Mouse (Mus musculus): ENCODE results near the gene Hsf2bp. TPM values are rescaled to one million over a fixed set of nuclear protein-coding genes. Genes with fewer than 3 reads are reported as not detected.
"Not testable (repeated sequence)": the region's sequence is repeated elsewhere in the genome, so short reads cannot be mapped to it uniquely, and the experiment has no call there.

The Hsf2bp gene
- total RNA-seq (2015) (0.05 TPM in 1 of 2 replicates, not detected in the other), total RNA-seq (2017) (not detected in 2 replicates)

DNA sequence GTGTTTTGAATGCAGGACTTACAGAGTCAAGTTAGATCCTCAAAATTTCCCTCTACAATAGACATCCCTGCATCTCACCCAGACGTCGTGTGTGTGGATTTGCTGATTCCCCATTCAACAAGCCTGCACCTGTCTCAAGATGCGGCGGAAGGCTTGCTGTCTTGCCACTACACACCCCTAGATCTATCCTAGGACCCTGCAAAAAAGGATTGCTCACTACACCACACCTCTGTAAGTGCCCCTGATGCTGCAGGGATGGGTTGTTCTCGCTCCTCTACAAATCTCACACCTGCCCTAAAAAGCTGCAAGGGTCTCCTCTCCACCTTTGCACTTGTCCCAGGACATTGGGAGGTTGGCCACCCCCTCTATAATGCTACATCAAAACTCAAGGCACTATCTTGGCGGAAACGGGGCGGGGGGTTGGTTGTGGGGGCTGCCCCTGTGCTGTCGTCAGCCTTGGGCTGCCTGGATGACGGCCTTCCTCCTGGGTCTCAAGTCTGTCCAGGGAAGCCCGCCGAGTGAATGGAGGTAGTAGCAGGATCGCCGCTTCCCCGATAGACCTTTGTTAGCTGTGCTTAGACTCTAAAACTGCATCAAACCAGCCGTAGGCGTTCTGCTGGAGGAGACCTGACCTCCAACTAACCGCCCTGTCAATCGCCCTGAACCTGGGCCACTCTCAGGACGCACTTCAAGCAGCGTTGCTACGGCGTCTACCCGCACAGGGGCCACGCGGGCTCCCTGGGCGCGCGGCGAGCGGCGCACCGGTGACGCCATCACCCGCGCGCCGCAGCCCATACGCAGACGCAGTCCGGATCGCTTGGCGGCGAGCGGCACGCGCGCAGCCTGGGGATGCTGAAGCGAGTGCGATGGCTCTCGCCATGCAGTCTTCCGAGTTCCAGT, at the start of gene Hsf2bp, which contains the start of gene Rrp1b:
Gene Hsf2bp (minus strand): TSS at position 741 of the 900 bp plus-strand sequence.
Gene Rrp1b (plus strand): TSS at position 492 of the 900 bp plus-strand sequence.
- ATAC-seq (replicated peaks; ENCODE audit: poor library complexity), result peak; percentile 81

DNA sequence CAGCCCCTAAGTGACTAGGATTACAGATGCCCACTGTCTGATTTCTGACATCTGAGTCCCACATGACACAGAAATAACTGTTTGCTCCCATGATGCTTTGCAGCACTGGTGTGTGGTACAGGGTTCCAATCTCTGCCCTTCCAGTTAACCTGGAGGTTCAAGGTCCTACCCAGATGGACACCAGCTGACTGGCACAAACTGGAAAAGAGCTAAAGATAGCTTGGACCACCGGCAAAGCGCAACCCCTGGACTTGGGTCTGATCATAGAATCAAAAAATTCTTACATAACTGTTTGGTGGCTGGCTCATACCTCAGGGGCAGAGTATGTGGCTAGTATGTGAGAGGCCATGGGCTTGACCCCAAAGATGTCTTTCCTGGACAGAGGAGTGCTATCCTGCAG, 47.2 kb upstream of the Hsf2bp start:
- ATAC-seq (replicated peaks; ENCODE audit: poor library complexity), result no peak

DNA sequence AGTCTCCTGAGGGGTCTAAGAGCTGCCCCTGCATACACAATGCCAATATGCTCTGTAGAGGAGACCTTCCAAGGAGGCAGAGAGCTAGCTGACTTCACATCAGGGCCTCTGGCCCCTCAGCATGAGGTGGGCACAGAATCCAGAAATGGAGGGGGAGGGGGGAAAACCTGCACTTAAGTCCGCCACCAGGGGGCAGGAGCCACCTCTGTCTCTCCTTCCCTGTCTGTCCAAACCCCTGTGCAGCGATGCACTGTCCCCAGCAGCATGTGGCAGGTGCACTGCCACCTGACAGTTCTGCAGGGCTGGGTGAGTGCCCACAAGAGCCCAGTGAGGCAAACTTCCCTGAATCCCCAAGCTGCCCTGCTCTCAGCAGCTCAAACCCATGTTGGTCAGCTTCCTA, 39.0 kb upstream of the Hsf2bp start:
- peak; percentile 75 for ATAC-seq (replicated peaks; ENCODE audit: poor library complexity)

GRCm38 (mm10) chr17:32074658-32075057, 38.5 kb upstream of the Hsf2bp start:
- ATAC-seq (replicated peaks; ENCODE audit: poor library complexity), result no peak

DNA sequence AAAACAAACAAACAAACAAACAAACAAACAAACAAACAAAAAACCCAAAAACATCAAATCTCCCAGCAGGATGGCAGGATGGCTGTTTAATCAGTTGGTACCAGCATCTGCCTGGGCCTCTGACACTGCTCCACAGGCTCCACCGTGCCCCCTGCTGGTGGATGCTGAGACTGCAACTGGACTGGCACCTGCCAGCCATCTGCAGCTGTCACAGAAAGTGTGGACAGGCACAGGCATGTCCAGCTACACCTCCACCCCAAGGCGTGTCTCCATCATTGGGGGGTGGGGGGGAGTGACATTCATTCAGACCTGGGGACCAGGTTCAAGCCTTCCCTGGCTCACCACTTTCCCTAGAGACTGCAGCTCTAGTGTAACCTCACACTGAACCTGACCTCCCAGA, 37.2 kb upstream of the Hsf2bp start:
- ATAC-seq (replicated peaks; ENCODE audit: poor library complexity), result peak; percentile 89

GRCm38 (mm10) chr17:32068810-32069209, 32.7 kb upstream of the Hsf2bp start:
- 0 out of 2 replicates have a peak, but pooled peaks have one; percentile 9 for ATAC-seq (replicated peaks; ENCODE audit: poor library complexity)

- ATAC-seq (replicated peaks; ENCODE audit: poor library complexity), result no peak
Measured at GRCm38 (mm10) chr17:32068381-32068780, 32.2 kb upstream of the Hsf2bp start.

GRCm38 (mm10) chr17:32067541-32067940, 31.4 kb upstream of the Hsf2bp start:
- ATAC-seq (replicated peaks; ENCODE audit: poor library complexity), result 0 out of 2 replicates have a peak, but pooled peaks have one; percentile 38

- ATAC-seq (replicated peaks; ENCODE audit: poor library complexity), result not testable (repeated sequence)
Measured at GRCm38 (mm10) chr17:32064762-32065161, 28.6 kb upstream of the Hsf2bp start.

- no peak for ATAC-seq (replicated peaks; ENCODE audit: poor library complexity)
Measured at GRCm38 (mm10) chr17:32063654-32064053, 27.5 kb upstream of the Hsf2bp start.

- ATAC-seq (replicated peaks; ENCODE audit: poor library complexity), result no peak
Measured at GRCm38 (mm10) chr17:32061219-32061618, 25.1 kb upstream of the Hsf2bp start.

DNA sequence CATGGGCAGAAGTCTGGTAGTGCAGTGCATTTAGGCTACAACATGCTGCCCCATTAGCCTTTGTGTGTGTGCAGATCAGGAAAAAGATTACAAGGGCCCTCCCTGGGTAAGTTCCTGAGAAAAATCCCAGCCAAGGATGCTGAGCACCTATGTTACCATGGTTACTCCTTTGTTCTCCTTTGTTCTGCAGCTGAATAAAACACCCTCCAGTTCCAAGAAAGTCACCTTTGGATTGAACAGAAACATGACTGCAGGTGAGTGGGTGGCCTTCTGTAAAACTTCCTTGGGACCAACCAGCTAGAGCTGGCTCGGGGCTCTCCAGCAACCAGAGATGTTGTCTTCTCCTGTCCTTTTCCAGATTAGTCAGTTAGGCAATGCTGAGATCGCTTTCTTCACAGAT, 22.9 kb upstream of the Hsf2bp start:
- no peak for ATAC-seq (replicated peaks; ENCODE audit: poor library complexity)

- ATAC-seq (replicated peaks; ENCODE audit: poor library complexity), result no peak
Measured at GRCm38 (mm10) chr17:32057843-32058242, 21.7 kb upstream of the Hsf2bp start.

DNA sequence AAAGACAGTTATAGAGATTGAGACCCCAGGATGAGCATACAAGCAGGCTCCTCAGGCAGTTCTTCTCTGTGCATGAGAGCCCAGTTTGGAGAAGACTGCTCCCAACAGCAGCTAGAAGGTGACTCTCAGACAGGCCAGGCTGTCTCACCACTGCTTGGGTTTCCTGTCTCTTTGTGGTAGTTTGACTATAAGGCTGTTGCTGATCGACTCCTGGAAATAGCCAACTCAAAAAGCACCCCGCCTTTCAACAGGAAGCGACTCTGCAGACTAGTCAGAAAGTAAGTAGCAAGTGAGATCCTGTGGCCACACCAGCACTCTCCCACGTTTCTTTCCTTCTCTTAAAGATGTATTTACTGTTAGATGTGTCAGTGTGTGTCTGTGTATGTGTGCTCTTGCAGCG, 17.5 kb upstream of the Hsf2bp start:
- no peak for ATAC-seq (replicated peaks; ENCODE audit: poor library complexity)

- ATAC-seq (replicated peaks; ENCODE audit: poor library complexity), result no peak
Measured at GRCm38 (mm10) chr17:32052237-32053080, 16.3 kb upstream of the Hsf2bp start.

DNA sequence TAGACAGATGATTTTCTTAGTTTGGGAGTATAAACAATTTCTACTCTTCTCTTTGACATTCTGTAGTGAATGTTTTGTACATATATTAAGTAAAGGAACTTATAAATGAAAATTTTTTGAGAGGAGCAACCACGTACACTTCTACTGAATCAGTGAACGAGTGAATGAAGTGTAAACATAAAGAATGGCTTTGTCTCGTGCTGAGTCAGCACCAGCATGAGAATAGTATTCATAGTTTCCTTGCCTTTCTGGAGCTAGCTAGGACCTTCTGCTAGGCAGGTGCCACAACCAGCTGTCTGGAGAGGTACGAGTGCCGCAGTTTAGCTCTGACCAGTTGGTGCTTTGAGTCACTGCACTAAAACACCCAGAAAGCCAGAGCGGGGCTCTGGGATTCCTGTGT, 14.5 kb upstream of the Hsf2bp start:
- no peak for ATAC-seq (replicated peaks; ENCODE audit: poor library complexity)

GRCm38 (mm10) chr17:32049914-32050313, 13.8 kb upstream of the Hsf2bp start:
- no peak for ATAC-seq (replicated peaks; ENCODE audit: poor library complexity)

DNA sequence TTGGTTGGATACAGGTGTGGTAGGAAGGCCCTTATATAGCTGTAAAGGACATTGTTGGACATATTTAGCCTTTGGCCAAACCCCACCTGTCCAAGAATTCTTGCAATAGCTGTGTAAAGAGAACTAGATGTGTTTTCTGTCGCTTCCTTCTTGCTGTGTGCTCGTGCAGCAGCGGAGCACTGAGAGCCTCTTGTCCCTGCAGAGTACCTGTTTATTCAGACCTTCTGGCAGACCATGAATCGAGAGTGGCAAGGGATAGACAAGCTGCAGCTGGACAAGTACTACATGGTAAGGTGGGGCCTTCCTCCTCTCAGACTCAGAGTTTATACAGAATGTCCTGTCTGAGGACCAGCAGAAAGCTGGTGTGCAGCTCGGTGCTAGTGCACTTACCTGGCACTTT, 12.2 kb upstream of the Hsf2bp start:
- no peak for ATAC-seq (replicated peaks; ENCODE audit: poor library complexity)

DNA sequence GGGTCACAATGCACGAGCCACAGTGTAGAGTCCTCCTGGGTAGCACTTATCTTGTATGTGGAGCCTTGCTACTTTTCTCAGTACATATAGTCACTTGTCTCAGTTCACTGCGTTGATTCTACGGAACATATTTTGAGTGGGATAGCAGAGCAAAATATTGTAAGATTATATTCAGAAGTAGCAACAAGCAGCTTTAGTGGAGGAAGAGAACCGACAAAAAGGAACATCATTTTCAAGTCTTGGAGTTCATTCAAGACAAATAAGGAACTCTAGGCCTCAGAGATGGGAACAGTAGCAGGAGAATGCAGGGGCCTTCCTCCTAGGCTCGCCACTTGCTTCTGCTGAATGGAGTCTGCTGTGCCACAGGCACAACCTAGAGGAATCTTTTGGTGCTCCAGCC, 10.4 kb upstream of the Hsf2bp start:
- ATAC-seq (replicated peaks; ENCODE audit: poor library complexity), result no peak

DNA sequence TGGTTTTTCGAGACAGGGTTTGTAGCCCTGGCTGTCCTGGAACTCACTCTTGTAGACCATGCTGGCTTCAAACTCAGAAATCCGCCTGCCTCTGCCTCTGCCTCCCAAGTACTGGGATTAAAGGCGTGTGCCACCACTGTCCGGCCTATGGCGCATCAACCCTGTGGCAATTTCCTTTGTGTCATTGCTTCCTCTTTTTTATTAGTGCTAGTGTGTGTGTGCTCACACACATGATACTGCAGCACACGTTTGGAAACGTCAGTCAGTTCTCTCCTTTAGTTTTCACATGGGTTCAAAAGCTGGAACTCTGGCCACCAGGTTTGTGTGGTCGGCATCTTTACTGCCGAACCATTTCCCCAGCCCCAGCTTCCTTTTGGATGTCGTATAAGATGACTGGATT, 4.1 kb upstream of the Hsf2bp start:
- peak; percentile 66 for ATAC-seq (replicated peaks; ENCODE audit: poor library complexity)

All from megakaryocyte progenitor cell, adult 5-6 weeks (primary cell).